Mouse (Mus musculus): ENCODE measurements around the gene Gimap4. TPM values are rescaled to one million over a fixed set of nuclear protein-coding genes. Genes with fewer than 3 reads are reported as not detected.
"Not testable (repeated sequence)": the region's sequence is repeated elsewhere in the genome, so short reads cannot be mapped to it uniquely, and the experiment has no call there.

Gene Gimap4
- polyA plus RNA-seq, 1 experiment: not detected

- TF ChIP-seq TAL1 (IDR thresholded peaks at IDR 0.05; ENCODE audit: low read length) (no peak), GATA1 (IDR thresholded peaks at IDR 0.05; ENCODE audit: low read length) (no peak)
- Histone ChIP-seq H3K36me3 (ENCODE audit: control insufficient read depth) (no peaks in the 10 kb centered on the region; the same call in 1 of the 2 replicates), H3K4me1 (ENCODE audit: control insufficient read depth) (no peaks in the 10 kb centered on the region; the same call in 1 of the 2 replicates), H3K4me3 (replicated peaks) (no peak overlapping the region), H3K27me3 (ENCODE audit: control insufficient read depth) (no peaks in the 10 kb centered on the region), H3K9me3 (ENCODE audit: control insufficient read depth, low read length) (no peaks in the 10 kb centered on the region)
Observed at GRCm38 (mm10) chr6:48681472-48682090, 2.8 kb upstream of the Gimap4 start.

- Histone ChIP-seq H3K4me1 (ENCODE audit: control insufficient read depth) (no peaks in the 10 kb centered on the region; the same call in 1 of the 2 replicates), H3K27me3 (ENCODE audit: control insufficient read depth) (no peaks in the 10 kb centered on the region)
- TF ChIP-seq TAL1 (IDR thresholded peaks at IDR 0.05; ENCODE audit: low read length) (no peak), GATA1 (IDR thresholded peaks at IDR 0.05; ENCODE audit: low read length) (no peak)
Observed at GRCm38 (mm10) chr6:48682271-48682670, 2.1 kb upstream of the Gimap4 start.

GRCm38 (mm10) chr6:48683263-48683821 is 1.0 kb upstream of the Gimap4 start:
- H3K4me3 ChIP-seq (replicated peaks); H3K4me1 ChIP-seq (ENCODE audit: control insufficient read depth); H3K9me3 ChIP-seq (ENCODE audit: control insufficient read depth, low read length); H3K36me3 ChIP-seq (ENCODE audit: control insufficient read depth); H3K27me3 ChIP-seq (ENCODE audit: control insufficient read depth): not testable (repeated sequence)

More at GRCm38 (mm10) chr6:48682271-48682670, 2.1 kb upstream of the Gimap4 start:
- Histone ChIP-seq H3K4me3 (replicated peaks) (no peak overlapping the region), H3K36me3 (ENCODE audit: control insufficient read depth) (no peaks in the 10 kb centered on the region; the same call in 1 of the 2 replicates), H3K9me3 (ENCODE audit: control insufficient read depth, low read length) (no peaks in the 10 kb centered on the region)

- TF ChIP-seq GATA1 (IDR thresholded peaks at IDR 0.05; ENCODE audit: low read length): no peak
- TF ChIP-seq TAL1 (IDR thresholded peaks at IDR 0.05; ENCODE audit: low read length): no peak
- Histone ChIP-seq H3K4me1 (ENCODE audit: control insufficient read depth) (no peaks in the 10 kb centered on the region), H3K9me3 (ENCODE audit: control insufficient read depth, low read length) (no peaks in the 10 kb centered on the region), H3K27me3 (ENCODE audit: control insufficient read depth) (no peaks in the 10 kb centered on the region), H3K4me3 (replicated peaks) (no peak overlapping the region), H3K36me3 (ENCODE audit: control insufficient read depth) (no peaks in the 10 kb centered on the region)
Observed at GRCm38 (mm10) chr6:48684806-48685205, 457 bp downstream of the Gimap4 start.

GRCm38 (mm10) chr6:48685251-48685650 is 902 bp downstream of the Gimap4 start:
- Histone ChIP-seq H3K4me3 (replicated peaks) (no peak overlapping the region), H3K27me3 (ENCODE audit: control insufficient read depth) (no peaks in the 10 kb centered on the region), H3K4me1 (ENCODE audit: control insufficient read depth) (no peaks in the 10 kb centered on the region), H3K36me3 (ENCODE audit: control insufficient read depth) (no peaks in the 10 kb centered on the region), H3K9me3 (ENCODE audit: control insufficient read depth, low read length) (no peaks in the 10 kb centered on the region)
- no peak for TF ChIP-seq TAL1 (IDR thresholded peaks at IDR 0.05; ENCODE audit: low read length)
- TF ChIP-seq GATA1 (IDR thresholded peaks at IDR 0.05; ENCODE audit: low read length): no peak

- Histone ChIP-seq H3K9me3 (ENCODE audit: control insufficient read depth, low read length) (no peaks in the 10 kb centered on the region), H3K4me1 (ENCODE audit: control insufficient read depth) (no peaks in the 10 kb centered on the region), H3K4me3 (replicated peaks) (no peak overlapping the region), H3K27me3 (ENCODE audit: control insufficient read depth) (no peaks in the 10 kb centered on the region), H3K36me3 (ENCODE audit: control insufficient read depth) (no peaks in the 10 kb centered on the region)
- TF ChIP-seq GATA1 (IDR thresholded peaks at IDR 0.05; ENCODE audit: low read length) (no peak), TAL1 (IDR thresholded peaks at IDR 0.05; ENCODE audit: low read length) (no peak)
Observed at GRCm38 (mm10) chr6:48685694-48686665, 1.6 kb downstream of the Gimap4 start.

GRCm38 (mm10) chr6:48687077-48687476 is 2.7 kb downstream of the Gimap4 start:
- Histone ChIP-seq H3K9me3 (ENCODE audit: control insufficient read depth, low read length) (no peaks in the 10 kb centered on the region), H3K36me3 (ENCODE audit: control insufficient read depth) (no peaks in the 10 kb centered on the region), H3K4me1 (ENCODE audit: control insufficient read depth) (no peaks in the 10 kb centered on the region), H3K4me3 (replicated peaks) (no peak overlapping the region), H3K27me3 (ENCODE audit: control insufficient read depth) (no peaks in the 10 kb centered on the region)
- no peak for TF ChIP-seq GATA1 (IDR thresholded peaks at IDR 0.05; ENCODE audit: low read length)
- no peak for TF ChIP-seq TAL1 (IDR thresholded peaks at IDR 0.05; ENCODE audit: low read length)

GRCm38 (mm10) chr6:48689320-48689719 is 5.0 kb downstream of the Gimap4 start:
- Histone ChIP-seq H3K4me1 (ENCODE audit: control insufficient read depth) (no peaks in the 10 kb centered on the region), H3K9me3 (ENCODE audit: control insufficient read depth, low read length) (no peaks in the 10 kb centered on the region), H3K4me3 (replicated peaks) (no peak overlapping the region), H3K36me3 (ENCODE audit: control insufficient read depth) (no peaks in the 10 kb centered on the region), H3K27me3 (ENCODE audit: control insufficient read depth) (no peaks in the 10 kb centered on the region)
- TF ChIP-seq GATA1 (IDR thresholded peaks at IDR 0.05; ENCODE audit: low read length) (no peak), TAL1 (IDR thresholded peaks at IDR 0.05; ENCODE audit: low read length) (no peak)

GRCm38 (mm10) chr6:48692962-48693361 is 8.6 kb downstream of the Gimap4 start:
- Histone ChIP-seq H3K4me1 (ENCODE audit: control insufficient read depth) (no peaks in the 10 kb centered on the region), H3K36me3 (ENCODE audit: control insufficient read depth) (no peaks in the 10 kb centered on the region), H3K4me3 (replicated peaks) (no peak overlapping the region), H3K27me3 (ENCODE audit: control insufficient read depth) (no peaks in the 10 kb centered on the region), H3K9me3 (ENCODE audit: control insufficient read depth, low read length) (no peaks in the 10 kb centered on the region)
- TF ChIP-seq GATA1 (IDR thresholded peaks at IDR 0.05; ENCODE audit: low read length): no peak
- TF ChIP-seq TAL1 (IDR thresholded peaks at IDR 0.05; ENCODE audit: low read length): no peak

Data from erythroblast, embryonic 14.5 days (primary cell).